Mouse (Mus musculus) MEL (cell line): Measurements from ENCODE around the gene Slc22a21. TPM values are rescaled to one million over a fixed set of nuclear protein-coding genes. Genes with fewer than 3 reads are reported as not detected.
"Not testable (repeated sequence)": the region's sequence is repeated elsewhere in the genome, so short reads cannot be mapped to it uniquely, and the experiment has no call there.

ENCODE experiments used
- DNase-seq: peaks from one replicate; pipeline ENCODE4 v3.0.0; 2011; ENCODE audit warnings: low read depth, low spot score
- H3K27ac ChIP-seq: 2 replicates; pipeline ENCODE4 v1.5.1; 2012; ENCODE audit warnings: low read depth, mild to moderate bottlenecking, control low read depth, low read length, moderate library complexity; ENCODE audit not compliant: control insufficient read depth
- H3K27me3 ChIP-seq, 2 experiments: fragments of 150-350 bp in 1 of 2; sonication (generic) in 1 of 2; 2 replicates each; pipeline ENCODE4 v1.6.1; 2012; ENCODE audit warnings: low read length in 2 of 2, mild to moderate bottlenecking in 2 of 2, improper control_type of control experiment in 1 of 2, moderate library complexity in 1 of 2; ENCODE audit not compliant: insufficient read depth in 2 of 2, control insufficient read depth in 1 of 2
- H3K36me3 ChIP-seq, 2 experiments: 2 replicates each; pipeline ENCODE4 v1.6.1; 2012 to 2014; ENCODE audit warnings: low read length in 2 of 2, improper control_type of control experiment in 1 of 2, inconsistent platforms in 1 of 2, mild to moderate bottlenecking in 1 of 2; ENCODE audit not compliant: insufficient read depth in 2 of 2, control insufficient read depth in 1 of 2
- H3K4me1 ChIP-seq, 2 experiments: fragments of 150-350 bp in 1 of 2; sonication (generic) in 1 of 2; 2 replicates each; pipeline ENCODE4 v1.6.1; 2012; ENCODE audit warnings: low read length in 2 of 2, improper control_type of control experiment in 1 of 2, mild to moderate bottlenecking in 1 of 2; ENCODE audit not compliant: insufficient read depth in 2 of 2, control insufficient read depth in 1 of 2
- H3K4me3 ChIP-seq, 2 experiments: fragments of 150-350 bp in 1 of 2; sonication (generic) in 1 of 2; 2 replicates each; pipeline ENCODE4 v1.5.1; 2012; ENCODE audit warnings: low read depth in 2 of 2, low read length in 2 of 2, mild to moderate bottlenecking in 2 of 2, moderate library complexity in 2 of 2, control low read depth in 1 of 2, improper control_type of control experiment in 1 of 2; ENCODE audit not compliant: control insufficient read depth in 1 of 2, insufficient read depth in 1 of 2
- H3K79me2 ChIP-seq: 2 replicates; pipeline ENCODE4 v1.6.1; 2012; ENCODE audit warnings: mild to moderate bottlenecking, low read length, moderate library complexity; ENCODE audit not compliant: control insufficient read depth, poor library complexity, insufficient read depth
- H3K9ac ChIP-seq: 2 replicates; pipeline ENCODE4 v1.6.1; 2012; ENCODE audit warnings: low read depth, mild to moderate bottlenecking, control low read depth, low read length, moderate library complexity; ENCODE audit not compliant: control insufficient read depth, poor library complexity, severe bottlenecking
- H3K9me3 ChIP-seq: fragments of 150-350 bp; sonication (generic); replicated peaks from 2 replicates; pipeline ENCODE4 v1.6.1; 2012; ENCODE audit warnings: mild to moderate bottlenecking, low read length, improper control_type of control experiment, moderate library complexity; ENCODE audit not compliant: insufficient read depth
- CHD1 ChIP-seq: IDR thresholded peaks from 2 replicates; pipeline ENCODE4 v1.6.1; 2012; ENCODE audit warnings: low read depth, mild to moderate bottlenecking, inconsistent platforms, low read length, improper control_type of control experiment
- CHD2 ChIP-seq: IDR thresholded peaks from 2 replicates; pipeline ENCODE4 v1.6.1; 2011; ENCODE audit warnings: low read length, improper control_type of control experiment
- E2F4 ChIP-seq: IDR thresholded peaks from 2 replicates; pipeline ENCODE4 v1.6.1; 2011; ENCODE audit warnings: low read depth, low read length, improper control_type of control experiment, borderline replicate concordance
- GABPA ChIP-seq: IDR thresholded peaks from 2 replicates; pipeline ENCODE4 v1.6.1; 2012; ENCODE audit warnings: low read depth, mild to moderate bottlenecking, inconsistent platforms, low read length, improper control_type of control experiment, moderate library complexity
- GATA1 ChIP-seq: IDR thresholded peaks from 2 replicates; pipeline ENCODE4 v1.6.1; 2011; ENCODE audit warnings: low read depth, low read length, improper control_type of control experiment
- JUND ChIP-seq: IDR thresholded peaks from 2 replicates; pipeline ENCODE4 v1.6.1; 2011; ENCODE audit warnings: low read depth, mild to moderate bottlenecking, improper control_type of control experiment, low read length
- MAX ChIP-seq: IDR thresholded peaks from 2 replicates; pipeline ENCODE4 v1.6.1; 2011; ENCODE audit warnings: low read length, improper control_type of control experiment
- MAZ ChIP-seq: IDR thresholded peaks from 2 replicates; pipeline ENCODE4 v1.6.1; 2012; ENCODE audit warnings: low read depth, mild to moderate bottlenecking, inconsistent platforms, low read length, improper control_type of control experiment
- MXI1 ChIP-seq: IDR thresholded peaks from 2 replicates; pipeline ENCODE4 v1.6.1; 2011; ENCODE audit warnings: mild to moderate bottlenecking, low read depth, low read length, improper control_type of control experiment
- MYB ChIP-seq: IDR thresholded peaks from 2 replicates; pipeline ENCODE4 v1.6.1; 2011; ENCODE audit warnings: mild to moderate bottlenecking, low read depth, low read length, improper control_type of control experiment
- MYC ChIP-seq: IDR thresholded peaks from 2 replicates; pipeline ENCODE4 v1.6.1; 2011; ENCODE audit warnings: low read depth, mild to moderate bottlenecking, low read length, improper control_type of control experiment, moderate library complexity
- NRF1 ChIP-seq: IDR thresholded peaks from 2 replicates; pipeline ENCODE4 v1.6.1; 2014; ENCODE audit warnings: low read depth, mild to moderate bottlenecking, inconsistent platforms, low read length, improper control_type of control experiment, moderate library complexity; ENCODE audit not compliant: poor library complexity, insufficient read depth, severe bottlenecking
- POLR2A ChIP-seq, 2 experiments: IDR thresholded peaks; 2 replicates each; pipeline ENCODE4 v1.6.1; 2011 to 2012; ENCODE audit warnings: low read length in 2 of 2, mild to moderate bottlenecking in 2 of 2, control low read depth in 1 of 2, improper control_type of control experiment in 1 of 2, low read depth in 1 of 2, moderate library complexity in 1 of 2; ENCODE audit not compliant: control insufficient read depth in 1 of 2, insufficient read depth in 1 of 2, poor library complexity in 1 of 2
- POLR2AphosphoS2 ChIP-seq: IDR thresholded peaks from 2 replicates; pipeline ENCODE4 v1.6.1; 2011; ENCODE audit warnings: low read length, improper control_type of control experiment
- SIN3A ChIP-seq: IDR thresholded peaks from 2 replicates; pipeline ENCODE4 v1.6.1; 2012; ENCODE audit warnings: low read length, improper control_type of control experiment, inconsistent platforms
- TAL1 ChIP-seq: IDR thresholded peaks from 2 replicates; pipeline ENCODE4 v1.6.1; 2012; ENCODE audit warnings: mild to moderate bottlenecking, inconsistent platforms, low read length, moderate library complexity, mixed read lengths
- USF1 ChIP-seq: IDR thresholded peaks from 2 replicates; pipeline ENCODE4 v1.6.1; 2014; ENCODE audit warnings: low read depth, mild to moderate bottlenecking, inconsistent platforms, low read length, improper control_type of control experiment, moderate library complexity
- ZNF384 ChIP-seq: IDR thresholded peaks from 2 replicates; pipeline ENCODE4 v1.6.1; 2012; ENCODE audit warnings: low read depth, mild to moderate bottlenecking, inconsistent platforms, low read length, improper control_type of control experiment
- polyA plus RNA-seq, 2 experiments: library from polyadenylated mRNA; stranded (reverse) in 1 of 2; unstranded in 1 of 2; fragments of >175 nt in 1 of 2; fragments of >200 nt in 1 of 2; gene quantifications; 2 replicates each; pipeline versions ENCODE4 v1.2.1 to v1.2.4; 2012; ENCODE audit warnings: low replicate concordance in 2 of 2, low read depth in 1 of 2; ENCODE audit not compliant: insufficient read length in 2 of 2, insufficient read depth in 1 of 2, missing spikeins in 1 of 2
- total RNA-seq: library from RNA; depleted of rRNA; stranded (reverse); fragments of 300-350 nt; gene quantifications from 2 replicates; pipeline ENCODE4 v1.2.3, GENCODE M21; 2012

The Slc22a21 gene
- total and polyA plus RNA-seq, 3 experiments = 4.7 to 6.9 TPM; not detected in 1

- H3K27me3 ChIP-seq = no peaks in the 10 kb centered on the region
- TF ChIP-seq SIN3A = no peak
- TF ChIP-seq GATA1 = no peak
- no peak for TF ChIP-seq MYB
- no peak for TF ChIP-seq CHD1
- no peak for TF ChIP-seq NRF1
- TF ChIP-seq GABPA = no peak
- no peak for TF ChIP-seq MAZ
- no peak for TF ChIP-seq CHD2
- no peak for TF ChIP-seq POLR2AphosphoS2
- TF ChIP-seq TAL1 = no peak
- no peak for TF ChIP-seq POLR2A (IDR thresholded peaks at IDR 0.05; ENCODE audit: control insufficient read depth in 1 of 2, insufficient read depth in 1 of 2, low read depth in 1 of 2, low read length in 2 of 2, poor library complexity in 1 of 2)
- TF ChIP-seq MAX = no peak
- TF ChIP-seq ZNF384 = no peak
- TF ChIP-seq MXI1 = no peak
- no peak for TF ChIP-seq MYC
- TF ChIP-seq USF1 = no peak
- no peak for TF ChIP-seq E2F4
- no peak for TF ChIP-seq JUND
- DNase-seq = no peak
- H3K9ac ChIP-seq = no peak overlapping the region
- H3K4me3 ChIP-seq = no peak overlapping the region
- peaks cover 4% of the 10 kb centered on the region; the same call in 1 of the 2 replicates for H3K79me2 ChIP-seq
- H3K27ac ChIP-seq = no peak overlapping the region
- peaks cover 2 to 6% of the 10 kb centered on the region in 2 experiments; a peak in 3 of 4 replicates for H3K4me1 ChIP-seq
- H3K36me3 ChIP-seq = peaks cover 0 to 19% of the 10 kb centered on the region in 2 experiments; a peak in 2 of 4 replicates
- H3K9me3 ChIP-seq = no peaks in the 10 kb centered on the region
Observed at GRCm38 (mm10) chr11:53981396-53981795, 1.3 kb upstream of the Slc22a21 start.

GRCm38 (mm10) chr11:53979456-53979787 is 710 bp downstream of the Slc22a21 start:
- not testable (repeated sequence) for DNase-seq
- 0 out of 2 replicates have a peak, but pooled peaks have one; percentile 7 for TF ChIP-seq MAX
- H3K4me3 ChIP-seq = peak overlapping the region; percentile 69 to 94

More at GRCm38 (mm10) chr11:53979456-53979787, 710 bp downstream of the Slc22a21 start:
- H3K27ac ChIP-seq, H3K9me3 ChIP-seq, H3K4me1 ChIP-seq, H3K79me2 ChIP-seq, H3K27me3 ChIP-seq: not testable (repeated sequence)
- H3K36me3 ChIP-seq = peaks cover 0 to 19% of the 10 kb centered on the region in 2 experiments; a peak in 2 of 4 replicates
- peak overlapping the region; percentile 69 for H3K9ac ChIP-seq
